Mouse (Mus musculus): ENCODE results near the gene Rps28. TPM values are rescaled to one million over a fixed set of nuclear protein-coding genes. Genes with fewer than 3 reads are reported as not detected.

Gene Rps28
- polyA plus RNA-seq, 1 experiment from 2014 or later: 813 TPM

DNA sequence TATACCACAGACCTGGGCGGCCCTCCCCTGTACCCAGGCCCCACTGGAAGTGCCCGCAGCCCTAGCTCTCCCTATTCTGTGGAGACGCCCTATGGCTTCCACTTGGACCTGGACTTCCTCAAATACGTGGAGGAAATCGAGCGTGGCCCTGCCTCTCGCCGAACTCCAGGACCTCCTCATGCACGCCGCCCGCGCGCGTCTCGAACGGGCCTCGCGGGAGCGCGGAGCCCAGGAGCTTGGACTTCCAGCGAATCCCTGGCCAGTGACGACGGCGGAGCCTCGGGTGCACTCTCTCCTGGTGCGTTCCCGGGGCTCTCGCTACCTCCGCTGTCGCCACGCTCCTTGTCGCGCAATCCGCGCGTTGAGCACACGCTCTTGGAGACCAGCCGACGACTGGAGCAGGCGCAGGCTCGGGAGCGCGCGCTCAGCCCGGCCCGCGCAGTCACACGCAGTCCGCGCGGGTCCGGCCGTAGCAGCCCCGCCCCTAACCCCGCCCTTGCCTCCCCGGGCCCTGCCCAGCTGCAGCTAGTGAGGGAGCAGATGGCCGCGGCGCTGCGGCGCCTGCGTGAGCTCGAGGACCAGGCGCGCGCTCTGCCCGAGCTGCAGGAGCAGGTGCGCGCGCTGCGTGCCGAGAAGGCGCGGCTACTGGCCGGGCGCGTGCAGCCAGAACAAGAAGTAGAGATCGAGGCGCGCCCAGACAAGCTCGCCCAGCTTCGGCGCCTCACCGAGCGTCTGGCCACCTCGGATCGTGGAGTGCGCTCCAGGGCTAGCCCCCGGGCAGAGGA lies 7.0 kb downstream of the Rps28 start:
- WGBS: under 1% methylated on average over 89 of the region's 89 CpGs
- Histone ChIP-seq H3K27ac (ENCODE audit: low read depth, low read length) (peak overlapping the region; percentile 80), H3K4me1 (ENCODE audit: control insufficient read depth, insufficient read depth, low read length) (peaks cover 12% of the 10 kb centered on the region), H3K9ac (ENCODE audit: low read length) (peak overlapping the region; percentile 74), H3K9me3 (ENCODE audit: control insufficient read depth, low read length) (no peaks in the 10 kb centered on the region), H3K4me3 (ENCODE audit: low read depth, low read length) (peak overlapping the region; percentile 26), H3K27me3 (ENCODE audit: control insufficient read depth, insufficient read depth, low read length) (no peaks in the 10 kb centered on the region), H3K4me2 (ENCODE audit: low read depth) (peak overlapping the region; percentile 48), H3K36me3 (ENCODE audit: control insufficient read depth, insufficient read depth, low read length) (peaks cover 7% of the 10 kb centered on the region)
- ATAC-seq (ENCODE audit: insufficient read depth, low FRiP score, low TSS enrichment) (peak; percentile 95), DNase-seq (ENCODE audit: low spot score) (peak; percentile 98)

DNA sequence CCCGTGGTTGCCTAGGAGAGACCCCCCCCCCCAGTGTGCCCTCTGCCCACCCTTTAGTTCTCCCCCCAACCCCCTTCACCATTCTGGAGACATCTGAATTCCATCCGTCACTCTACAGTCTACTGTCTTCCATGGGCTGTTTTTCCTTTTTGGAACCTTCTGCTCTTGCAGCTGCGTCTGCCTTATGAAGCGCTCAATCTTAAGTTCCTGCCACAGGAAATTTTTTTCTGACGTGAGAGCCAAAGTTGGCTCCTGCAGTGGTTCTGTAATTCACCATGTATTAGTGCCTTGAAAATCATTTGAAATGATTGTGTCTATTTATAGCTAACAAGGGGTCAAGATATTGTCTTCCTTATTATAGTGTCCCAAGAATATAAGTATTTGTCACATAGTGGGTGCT lies 7.8 kb downstream of the Rps28 start:
- Histone ChIP-seq H3K27me3 (ENCODE audit: control insufficient read depth, insufficient read depth, low read length) (no peaks in the 10 kb centered on the region), H3K27ac (ENCODE audit: low read depth, low read length) (no peak overlapping the region), H3K9ac (ENCODE audit: low read length) (no peak overlapping the region), H3K4me1 (ENCODE audit: control insufficient read depth, insufficient read depth, low read length) (peaks cover 12% of the 10 kb centered on the region), H3K36me3 (ENCODE audit: control insufficient read depth, insufficient read depth, low read length) (peaks cover 3% of the 10 kb centered on the region), H3K9me3 (ENCODE audit: control insufficient read depth, low read length) (no peaks in the 10 kb centered on the region), H3K4me3 (ENCODE audit: low read depth, low read length) (no peak overlapping the region), H3K4me2 (ENCODE audit: low read depth) (peak overlapping the region; percentile 48; the same call in 1 of the 2 replicates)
- ATAC-seq (ENCODE audit: insufficient read depth, low FRiP score, low TSS enrichment) (no peak), DNase-seq (ENCODE audit: low spot score) (no peak)
- WGBS: 78% methylated on average over 5 of the region's 5 CpGs

DNA sequence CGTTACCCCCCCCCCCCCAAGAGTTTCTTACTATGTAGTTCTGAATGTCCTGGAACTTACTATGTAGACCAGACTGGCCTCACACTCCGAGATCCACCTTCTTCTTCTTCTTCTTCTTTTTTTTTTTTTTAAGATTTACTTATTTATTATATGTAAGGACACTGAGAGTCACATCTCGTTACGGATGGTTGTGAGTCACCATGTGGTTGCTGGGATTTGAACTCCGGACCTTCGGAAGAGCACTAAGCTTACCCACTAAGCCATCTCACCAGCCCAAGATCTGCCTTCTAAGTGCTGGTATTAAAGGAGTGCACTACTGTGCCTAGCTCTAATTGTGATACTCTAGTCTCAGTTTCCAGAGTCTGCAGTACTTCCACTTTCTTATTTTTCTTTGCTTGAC lies 9.0 kb downstream of the Rps28 start:
- Histone ChIP-seq H3K4me3 (ENCODE audit: low read depth, low read length) (no peak overlapping the region), H3K9ac (ENCODE audit: low read length) (no peak overlapping the region), H3K9me3 (ENCODE audit: control insufficient read depth, low read length) (no peaks in the 10 kb centered on the region), H3K4me1 (ENCODE audit: control insufficient read depth, insufficient read depth, low read length) (peaks cover 12% of the 10 kb centered on the region), H3K27me3 (ENCODE audit: control insufficient read depth, insufficient read depth, low read length) (peaks cover 8% of the 10 kb centered on the region), H3K36me3 (ENCODE audit: control insufficient read depth, insufficient read depth, low read length) (no peaks in the 10 kb centered on the region; the same call in none of the 2 replicates), H3K4me2 (ENCODE audit: low read depth) (no peak overlapping the region), H3K27ac (ENCODE audit: low read depth, low read length) (no peak overlapping the region)
- no peak for DNase-seq (ENCODE audit: low spot score)
- no peak for ATAC-seq (ENCODE audit: insufficient read depth, low FRiP score, low TSS enrichment)
- 94% methylated on average over 5 of the region's 6 CpGs for WGBS

DNA sequence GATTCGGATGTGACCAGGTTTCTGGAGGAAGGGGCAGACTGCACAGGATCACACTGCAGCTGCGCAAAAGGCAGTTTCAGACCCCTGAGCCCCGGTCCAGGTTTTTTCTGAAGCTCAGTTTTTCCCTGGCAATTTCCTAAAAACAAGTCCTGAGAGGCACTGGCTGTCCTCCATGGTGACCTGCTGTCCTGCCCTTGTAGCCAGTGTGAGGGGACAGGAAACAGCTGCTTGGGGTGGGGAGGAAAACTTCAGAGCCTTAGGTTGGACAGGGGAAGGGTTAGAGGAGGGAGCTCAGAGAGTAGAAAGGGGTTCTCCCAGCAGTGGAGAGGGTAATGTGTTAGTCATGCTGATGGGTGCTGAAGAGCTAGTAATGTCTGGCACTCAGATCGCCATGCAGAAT lies 11.4 kb downstream of the Rps28 start:
- Histone ChIP-seq H3K9me3 (ENCODE audit: control insufficient read depth, low read length) (no peaks in the 10 kb centered on the region), H3K4me3 (ENCODE audit: low read depth, low read length) (no peak overlapping the region), H3K4me1 (ENCODE audit: control insufficient read depth, insufficient read depth, low read length) (peaks cover 6% of the 10 kb centered on the region), H3K27me3 (ENCODE audit: control insufficient read depth, insufficient read depth, low read length) (peaks cover 8% of the 10 kb centered on the region), H3K27ac (ENCODE audit: low read depth, low read length) (no peak overlapping the region), H3K4me2 (ENCODE audit: low read depth) (no peak overlapping the region), H3K36me3 (ENCODE audit: control insufficient read depth, insufficient read depth, low read length) (no peaks in the 10 kb centered on the region), H3K9ac (ENCODE audit: low read length) (no peak overlapping the region)
- ATAC-seq (ENCODE audit: insufficient read depth, low FRiP score, low TSS enrichment): no peak
- DNase-seq (ENCODE audit: low spot score): no peak
- WGBS: 68% methylated on average over 4 of the region's 4 CpGs

DNA sequence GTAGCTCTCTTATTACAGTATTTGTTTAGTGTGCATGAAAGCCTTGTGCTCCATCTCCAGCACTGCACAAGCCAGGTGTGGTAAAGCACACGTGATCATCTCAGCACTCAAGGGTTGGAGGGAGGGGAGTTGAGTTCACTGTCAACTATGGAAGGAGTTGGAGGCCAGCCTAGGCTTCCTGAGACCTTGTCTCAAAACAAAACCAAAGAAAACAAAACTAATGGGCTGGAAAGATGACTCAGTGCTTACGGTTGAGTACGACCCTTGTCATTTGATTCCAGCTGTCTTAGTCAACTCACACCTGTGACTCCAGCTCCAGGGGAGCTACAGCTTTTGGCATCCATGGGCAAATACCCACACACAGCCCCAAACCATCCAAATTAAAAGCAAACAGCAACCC lies 11.9 kb downstream of the Rps28 start:
- Histone ChIP-seq H3K36me3 (ENCODE audit: control insufficient read depth, insufficient read depth, low read length) (no peaks in the 10 kb centered on the region), H3K27ac (ENCODE audit: low read depth, low read length) (no peak overlapping the region), H3K4me3 (ENCODE audit: low read depth, low read length) (no peak overlapping the region), H3K4me2 (ENCODE audit: low read depth) (no peak overlapping the region), H3K9me3 (ENCODE audit: control insufficient read depth, low read length) (no peaks in the 10 kb centered on the region), H3K4me1 (ENCODE audit: control insufficient read depth, insufficient read depth, low read length) (peaks cover 3% of the 10 kb centered on the region; the same call in 1 of the 2 replicates), H3K9ac (ENCODE audit: low read length) (no peak overlapping the region), H3K27me3 (ENCODE audit: control insufficient read depth, insufficient read depth, low read length) (peaks cover 8% of the 10 kb centered on the region)
- WGBS: 53% methylated on average over 3 of the region's 3 CpGs
- ATAC-seq (ENCODE audit: insufficient read depth, low FRiP score, low TSS enrichment) (no peak), DNase-seq (ENCODE audit: low spot score) (no peak)

DNA sequence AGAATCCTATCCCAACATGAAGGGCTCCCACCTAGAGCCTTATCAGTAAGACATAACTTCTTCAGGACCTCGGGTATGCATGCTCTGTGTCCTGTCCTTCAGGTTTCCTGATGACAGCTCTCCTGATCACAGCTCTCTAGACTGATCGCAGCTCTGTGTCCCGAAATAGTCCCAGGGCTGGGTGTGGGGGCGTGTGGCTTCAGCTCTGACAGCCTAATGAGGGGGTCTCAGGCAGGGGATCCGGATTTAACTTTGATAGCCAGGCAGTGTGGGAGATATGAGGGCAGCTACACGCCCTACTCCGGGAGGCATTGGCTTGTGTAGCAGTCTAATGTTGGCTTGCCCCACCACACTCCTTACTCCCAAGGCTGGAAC lies 13.2 kb downstream of the Rps28 start:
- Histone ChIP-seq H3K9ac (ENCODE audit: low read length) (no peak overlapping the region), H3K9me3 (ENCODE audit: control insufficient read depth, low read length) (no peaks in the 10 kb centered on the region), H3K4me2 (ENCODE audit: low read depth) (peak overlapping the region; percentile 47), H3K36me3 (ENCODE audit: control insufficient read depth, insufficient read depth, low read length) (no peaks in the 10 kb centered on the region), H3K27me3 (ENCODE audit: control insufficient read depth, insufficient read depth, low read length) (peaks cover 8% of the 10 kb centered on the region), H3K4me3 (ENCODE audit: low read depth, low read length) (peak overlapping the region; percentile 49), H3K4me1 (ENCODE audit: control insufficient read depth, insufficient read depth, low read length) (no peaks in the 10 kb centered on the region), H3K27ac (ENCODE audit: low read depth, low read length) (no peak overlapping the region)
- WGBS: 27% methylated on average over 7 of the region's 7 CpGs
- DNase-seq (ENCODE audit: low spot score): no peak
- ATAC-seq (ENCODE audit: insufficient read depth, low FRiP score, low TSS enrichment): no peak

DNA sequence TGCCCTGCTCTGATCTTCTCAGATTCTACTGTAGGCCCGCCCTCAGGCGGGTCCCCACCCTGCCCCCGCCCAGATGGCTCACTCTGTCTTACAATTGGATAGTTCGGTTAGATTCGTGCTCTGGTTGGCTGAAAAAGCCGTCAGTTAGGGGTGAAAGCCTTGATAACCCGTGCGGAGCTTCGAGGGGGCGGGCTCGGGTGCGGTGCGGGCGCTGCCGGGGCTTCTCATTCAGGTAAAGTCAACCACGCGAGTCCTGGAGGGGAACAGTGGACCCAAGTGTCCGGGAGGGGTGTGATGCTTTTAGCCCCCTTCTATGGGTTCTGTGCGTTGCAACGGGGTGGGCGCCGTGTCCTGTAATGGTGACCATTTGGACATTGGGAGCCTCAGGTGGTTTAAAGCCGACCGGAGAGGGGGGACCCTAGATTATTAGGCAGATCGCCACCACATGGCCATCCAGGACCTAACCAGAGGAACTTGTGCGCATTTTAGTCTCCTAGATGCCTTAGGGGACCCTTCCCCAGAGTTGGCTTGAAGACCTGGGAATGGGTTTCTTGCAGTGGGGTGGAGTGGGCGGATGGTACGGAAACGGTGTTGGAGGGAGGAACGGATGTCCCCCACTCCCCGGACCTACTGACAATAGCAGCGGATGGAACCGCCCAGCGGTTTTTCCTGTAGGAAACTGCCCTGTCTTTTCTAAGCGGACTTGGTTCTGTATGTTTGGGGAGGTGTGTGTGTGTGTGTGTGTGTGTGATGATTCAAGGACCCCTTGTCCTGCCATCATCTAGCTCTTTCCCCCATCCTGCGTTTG lies 13.8 kb downstream of the Rps28 start, which contains the start of gene Kank3:
TSS of gene Kank3 (plus strand) at position 186 of the 808 bp plus-strand sequence.
- WGBS: 2% methylated on average over 36 of the region's 36 CpGs
- H3K4me3 ChIP-seq (ENCODE audit: low read depth, low read length): peak within 1 kb of the TSS; percentile 49
- DNase-seq (ENCODE audit: low spot score) (peak; percentile 93), ATAC-seq (ENCODE audit: insufficient read depth, low FRiP score, low TSS enrichment) (peak; percentile 96)
- no peaks in the 10 kb centered on the region for H3K36me3 ChIP-seq (ENCODE audit: control insufficient read depth, insufficient read depth, low read length)
- no peak within 1 kb of the TSS for H3K27ac ChIP-seq (ENCODE audit: low read depth, low read length)
- no peaks in the 10 kb centered on the region for H3K9me3 ChIP-seq (ENCODE audit: control insufficient read depth, low read length)
- peak within 1 kb of the TSS; percentile 47 for H3K4me2 ChIP-seq (ENCODE audit: low read depth)
- no peaks in the 10 kb centered on the region for H3K4me1 ChIP-seq (ENCODE audit: control insufficient read depth, insufficient read depth, low read length)
- H3K27me3 ChIP-seq (ENCODE audit: control insufficient read depth, insufficient read depth, low read length): peaks cover 8% of the 10 kb centered on the region
- H3K9ac ChIP-seq (ENCODE audit: low read length): no peak within 1 kb of the TSS

DNA sequence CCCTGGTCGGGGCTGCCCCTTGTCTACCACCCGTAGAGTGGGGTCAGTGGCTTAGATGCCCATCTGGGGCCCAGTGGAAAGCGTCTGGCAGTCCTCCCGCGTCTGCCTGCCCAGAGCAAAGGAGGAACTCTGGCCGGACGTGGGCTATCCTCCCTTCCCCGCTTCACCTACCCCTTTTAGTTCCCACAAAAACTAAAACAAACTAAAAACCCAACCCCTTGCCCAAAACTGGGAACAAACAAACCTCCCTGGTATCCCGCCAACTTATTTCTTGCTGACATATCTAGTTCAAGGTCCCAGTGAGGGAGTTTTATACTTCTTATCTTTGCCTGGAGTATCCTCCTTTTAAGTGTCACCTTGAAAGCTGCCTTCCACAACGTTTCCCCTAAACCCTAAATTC lies 16.2 kb downstream of the Rps28 start:
- ATAC-seq (ENCODE audit: insufficient read depth, low FRiP score, low TSS enrichment) (no peak), DNase-seq (ENCODE audit: low spot score) (no peak)
- H3K36me3 ChIP-seq (ENCODE audit: control insufficient read depth, insufficient read depth, low read length): no peaks in the 10 kb centered on the region
- no peak overlapping the region for H3K27ac ChIP-seq (ENCODE audit: low read depth, low read length)
- H3K9ac ChIP-seq (ENCODE audit: low read length): no peak overlapping the region
- no peak overlapping the region for H3K4me3 ChIP-seq (ENCODE audit: low read depth, low read length)
- H3K27me3 ChIP-seq (ENCODE audit: control insufficient read depth, insufficient read depth, low read length): peaks cover 8% of the 10 kb centered on the region
- WGBS: 44% methylated on average over 10 of the region's 10 CpGs
- H3K4me2 ChIP-seq (ENCODE audit: low read depth): no peak overlapping the region
- H3K4me1 ChIP-seq (ENCODE audit: control insufficient read depth, insufficient read depth, low read length): no peaks in the 10 kb centered on the region
- H3K9me3 ChIP-seq (ENCODE audit: control insufficient read depth, low read length): no peaks in the 10 kb centered on the region
